Mouse (Mus musculus) bone marrow macrophage, adult 2 months (primary cell): ENCODE data around the gene Muc20.

Experiments
- CTCF ChIP-seq: IDR thresholded peaks from 2 replicates; pipeline ENCODE4 v1.5.1; 2012; ENCODE audit warnings: low read depth, mild to moderate bottlenecking, low read length, moderate library complexity
- POLR2A ChIP-seq: IDR thresholded peaks from 2 replicates; pipeline ENCODE4 v1.6.1; 2012; ENCODE audit warnings: mild to moderate bottlenecking, low read depth, low read length, borderline replicate concordance

DNA sequence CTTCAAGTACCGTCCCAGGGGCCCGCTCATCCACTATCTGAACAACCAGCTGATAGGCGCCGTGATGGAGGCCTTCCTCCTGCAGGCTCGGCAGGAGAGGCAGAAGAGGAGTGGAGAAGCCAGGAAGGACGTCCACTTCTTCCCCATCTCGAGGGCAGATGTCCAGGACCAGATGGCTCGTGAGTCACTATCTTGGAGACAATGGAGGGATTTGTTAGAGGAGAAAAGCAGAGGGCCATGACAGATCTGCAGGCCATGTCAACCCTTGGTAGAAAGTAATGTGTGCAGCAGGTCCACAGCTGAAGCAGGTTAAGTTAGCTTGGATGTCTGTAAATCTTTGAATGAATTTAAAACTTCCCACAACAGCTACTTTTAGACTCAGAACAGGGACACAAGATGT lies 18.3 kb downstream of the Muc20 start:
- TF ChIP-seq CTCF, result no peak
- no peak for TF ChIP-seq POLR2A
